Mouse (Mus musculus) small intestine, adult 2 months (tissue): Measurements from ENCODE around the gene Pacs1.

ENCODE experiments used
- CTCF ChIP-seq: fragments of 200-500 bp; IDR thresholded peaks from 2 replicates; pipeline ENCODE4 v1.5.1; 2012; ENCODE audit warnings: low read depth, mild to moderate bottlenecking, control low read depth, inconsistent platforms, low read length, moderate library complexity, mixed read lengths; ENCODE audit not compliant: insufficient replicate concordance, insufficient read length; ENCODE audit errors: extremely low read depth
- POLR2A ChIP-seq: fragments of 200-500 bp; IDR thresholded peaks from 2 replicates; pipeline ENCODE4 v1.6.1; 2012; ENCODE audit warnings: low read depth, mild to moderate bottlenecking, control low read depth, inconsistent platforms, low read length, moderate library complexity

DNA sequence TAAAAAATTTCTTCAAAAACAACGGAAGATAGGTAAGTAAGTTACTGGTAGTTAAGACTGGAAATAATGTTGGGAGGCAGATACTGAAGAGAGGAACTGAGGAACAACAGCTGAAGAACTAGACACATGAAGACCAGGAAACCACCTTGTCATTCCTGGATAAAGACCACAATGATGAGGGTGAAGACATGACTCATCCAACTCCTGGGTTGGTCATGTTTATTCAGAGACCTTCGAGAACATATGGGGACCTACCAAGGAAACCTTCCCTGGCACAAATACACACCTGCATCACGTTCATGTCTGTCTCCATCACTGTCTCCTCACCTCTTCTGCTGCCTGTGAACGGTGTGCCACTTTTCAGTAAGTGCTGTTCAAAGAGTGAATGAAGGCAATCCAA is 48.8 kb downstream of the Pacs1 start:
- TF ChIP-seq POLR2A: no peak
- no peak for TF ChIP-seq CTCF
